Mouse (Mus musculus) left cerebral cortex, postnatal 25 days (tissue): Measurements from ENCODE around the gene 1500015O10Rik. TPM values are rescaled to one million over a fixed set of nuclear protein-coding genes. Genes with fewer than 3 reads are reported as not detected.
A peak's percentile ranks its signal among the peaks of the same experiment; 100 is the strongest.

Experiments
- DNase-seq, 2 experiments: peaks; one replicate each; pipeline ENCODE4 v3.0.0; 2022; ENCODE audit warnings: low spot score in 2 of 2, mixed read lengths in 1 of 2
- intact Hi-C: fragments of 180-260 bp; cut with DNase I; formaldehyde crosslinking; loops from one replicate; pipeline ENCODE4 v1.15.1; 2025
- total RNA-seq, 2 experiments: library from RNA; stranded (reverse); gene quantifications; 2 replicates each; pipeline ENCODE4 v1.2.3; 2021

1500015O10Rik gene
- total RNA-seq, 2 experiments from 2014 or later, result 3.4 to 7.2 TPM

GRCm38 (mm10) chr1:43769348-43769747 is 38.9 kb downstream of the 1500015O10Rik start:
- DNase-seq, result no peak
- intact Hi-C loops, result no loop called here

GRCm38 (mm10) chr1:43770032-43770431 is 39.6 kb downstream of the 1500015O10Rik start:
- DNase-seq, result no peak
- intact Hi-C loops, result no loop called here

GRCm38 (mm10) chr1:43772694-43773093 is 42.3 kb downstream of the 1500015O10Rik start:
- intact Hi-C loops, result no loop called here
- no peak for DNase-seq

GRCm38 (mm10) chr1:43774126-43774525 is 43.7 kb downstream of the 1500015O10Rik start:
- intact Hi-C loops, result no loop called here
- DNase-seq, result no peak

- DNase-seq, result no peak
- intact Hi-C loops, result no loop called here
Measured at GRCm38 (mm10) chr1:43776106-43776505, 45.7 kb downstream of the 1500015O10Rik start.

GRCm38 (mm10) chr1:43781195-43781594 is 50.8 kb downstream of the 1500015O10Rik start:
- no peak for DNase-seq
- intact Hi-C loops, result no loop called here

GRCm38 (mm10) chr1:43781672-43782071 is 51.3 kb downstream of the 1500015O10Rik start:
- intact Hi-C loops, result no loop called here
- DNase-seq, result no peak

GRCm38 (mm10) chr1:43782680-43783079 is 52.3 kb downstream of the 1500015O10Rik start:
- intact Hi-C loops, result no loop called here
- peak; percentile 41 to 84 for DNase-seq

GRCm38 (mm10) chr1:43783186-43783585 is 52.8 kb downstream of the 1500015O10Rik start:
- intact Hi-C loops, result no loop called here
- no peak for DNase-seq

- no peak for DNase-seq
- intact Hi-C loops, result no loop called here
Measured at GRCm38 (mm10) chr1:43785316-43785715, 54.9 kb downstream of the 1500015O10Rik start.

- intact Hi-C loops, result no loop called here
- DNase-seq, result no peak
Measured at GRCm38 (mm10) chr1:43786711-43787110, 56.3 kb downstream of the 1500015O10Rik start.

- no peak for DNase-seq
- intact Hi-C loops, result no loop called here
Measured at GRCm38 (mm10) chr1:43789765-43790164, 59.4 kb downstream of the 1500015O10Rik start.

Other genes starting within 250 kb of the 1500015O10Rik start
- 10 to 100 TPM; 52.0 to 52.7 TPM for gene Uxs1, start 97.2 kb downstream of the 1500015O10Rik start, total RNA-seq
- 10 to 100 TPM; 50.5 to 50.7 TPM for gene Tpp2, start 203.0 kb downstream of the 1500015O10Rik start, total RNA-seq